ENCODE assay signal across 8 mouse cellular contexts in the genomic region with DNA sequence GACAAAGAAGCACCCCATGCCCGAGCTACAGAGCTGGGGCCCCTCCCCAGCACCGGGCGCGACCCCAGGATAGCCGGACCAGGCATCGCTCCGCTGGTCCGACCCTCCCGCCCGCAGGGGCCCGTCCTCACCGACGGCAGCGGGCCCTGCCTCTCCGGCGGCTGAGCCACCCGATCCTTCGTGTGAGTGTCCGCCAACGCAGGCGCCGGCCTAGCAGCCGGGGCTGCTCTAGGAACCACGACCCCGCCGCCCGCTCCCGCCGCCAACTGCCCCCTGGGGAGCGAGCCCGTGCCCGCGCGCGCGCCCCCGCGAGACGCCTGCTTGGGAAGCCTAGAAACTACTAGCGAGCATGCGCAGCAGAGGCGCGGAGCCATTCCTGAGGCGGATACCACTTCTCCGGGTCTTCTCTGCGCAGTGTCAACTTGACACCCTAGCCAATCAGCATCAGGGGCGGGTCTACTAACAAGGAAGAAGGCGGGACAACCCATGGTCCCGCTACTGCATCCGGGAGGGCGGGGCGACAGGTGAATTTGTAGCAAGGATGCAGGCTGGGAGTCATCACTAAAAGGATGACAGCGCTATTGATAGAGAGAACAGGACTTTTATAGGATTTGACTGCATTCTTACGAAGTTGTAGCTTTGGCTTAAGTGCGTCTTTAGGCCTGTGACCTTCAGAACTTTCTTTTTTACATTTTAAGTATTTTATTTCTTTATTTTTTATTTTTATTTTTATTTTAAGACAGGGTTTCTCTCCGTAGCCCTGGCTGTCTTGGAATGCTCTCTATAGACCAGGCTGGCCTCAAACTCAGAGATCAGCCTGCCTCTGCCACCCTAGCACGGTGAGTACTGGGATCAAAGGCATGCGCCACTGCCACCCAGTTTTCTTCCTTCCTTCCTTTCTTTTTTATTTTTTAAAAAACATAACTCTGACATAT. TPM values are rescaled to one million over a fixed set of nuclear protein-coding genes. Genes with fewer than 3 reads are reported as not detected.
A peak's percentile ranks its signal among the peaks of the same experiment; 100 is the strongest.
DNase-seq lines count a peak whose midpoint lies in the region; ATAC-seq and TF ChIP-seq lines count a peak whose summit lies in the region.

Gene Flywch1 (minus strand): TSS at position 319 of the 935 bp plus-strand sequence.

- no peak for TF ChIP-seq EP300 in MEL (IDR thresholded peaks at IDR 0.05; ENCODE audit: low read depth in 1 of 2, low read length in 2 of 2)

- no peak for TF ChIP-seq CTCF in MEL (IDR thresholded peaks at IDR 0.05 in 2 of 3, conservative IDR thresholded peaks at IDR 0.05 in 1 of 3; ENCODE audit: control insufficient read depth in 1 of 3, insufficient read depth in 1 of 3, low read depth in 2 of 3, low read length in 3 of 3, poor library complexity in 1 of 3, severe bottlenecking in 1 of 3)
- no peak for TF ChIP-seq CTCF in cerebellum, adult 2 months (IDR thresholded peaks at IDR 0.05; ENCODE audit: borderline replicate concordance, insufficient read depth, low read depth, low read length)
- peak; percentile 18; the same call in 1 of the 2 replicates for TF ChIP-seq CTCF in forebrain, postnatal 0 days (IDR thresholded peaks at IDR 0.05; ENCODE audit: low read depth)

- WGBS in cerebellum, adult 2 months: 3% methylated on average over 58 of the region's 58 CpGs
- WGBS in forebrain, postnatal 0 days: 3% methylated on average over 55 of the region's 58 CpGs
- WGBS in lung, embryonic 15.5 days: 3% methylated on average over 58 of the region's 58 CpGs

- no peak for TF ChIP-seq RAD21 in MEL (IDR thresholded peaks at IDR 0.05; ENCODE audit: low read depth, low read length)

- peak; percentile 98 for DNase-seq in MEL (ENCODE audit: low read depth, low spot score)
- DNase-seq in cerebellum, adult 2 months: peak; percentile 99 to 100
- peak; percentile 98 for DNase-seq in forebrain, postnatal 0 days
- peak; percentile 98 for DNase-seq in heart, postnatal 4 days
- DNase-seq in layer of hippocampus, adult 8-10 months (ENCODE audit: low spot score in 2 of 2): peak; percentile 99
- DNase-seq in ovary, adult 18-20 months (ENCODE audit: low spot score): peak; percentile 97
- DNase-seq in thymus, postnatal 0 days (ENCODE audit: low spot score): peak; percentile 98

- H3K9me3 ChIP-seq in MEL (replicated peaks; ENCODE audit: insufficient read depth, low read length): no peaks in the 10 kb centered on the region
- H3K9me3 ChIP-seq in forebrain, postnatal 0 days (ENCODE audit: low read length): no peaks in the 10 kb centered on the region
- H3K9me3 ChIP-seq in lung, embryonic 15.5 days: no peaks in the 10 kb centered on the region

- H3K4me2 ChIP-seq in forebrain, postnatal 0 days (ENCODE audit: low read depth): peak within 1 kb of the TSS; percentile 69
- H3K4me2 ChIP-seq in lung, embryonic 15.5 days: peak within 1 kb of the TSS; percentile 66

- peak; percentile 99 for ATAC-seq in forebrain, postnatal 0 days
- ATAC-seq in lung, embryonic 15.5 days (ENCODE audit: borderline replicate concordance, extremely low read depth, low FRiP score, low TSS enrichment): peak; percentile 98

- peak within 1 kb of the TSS; percentile 87 for H3K9ac ChIP-seq in MEL (ENCODE audit: control insufficient read depth, low read depth, low read length, poor library complexity, severe bottlenecking)
- H3K9ac ChIP-seq in forebrain, postnatal 0 days: peak within 1 kb of the TSS; percentile 91
- peak within 1 kb of the TSS; percentile 90 for H3K9ac ChIP-seq in lung, embryonic 15.5 days

- H3K4me1 ChIP-seq in MEL (ENCODE audit: control insufficient read depth in 1 of 2, insufficient read depth in 2 of 2, low read length in 2 of 2): peaks cover 0 to 2% of the 10 kb centered on the region in 2 experiments; a peak in 1 of 4 replicates
- no peaks in the 10 kb centered on the region for H3K4me1 ChIP-seq in cerebellum, adult 2 months (ENCODE audit: control insufficient read depth, insufficient read depth, low read length)
- H3K4me1 ChIP-seq in forebrain, postnatal 0 days (ENCODE audit: insufficient read depth): peaks cover 4% of the 10 kb centered on the region; the same call in 1 of the 2 replicates
- H3K4me1 ChIP-seq in lung, embryonic 15.5 days: peaks cover 8% of the 10 kb centered on the region; the same call in 1 of the 2 replicates

- H3K36me3 ChIP-seq in MEL (ENCODE audit: control insufficient read depth in 1 of 2, insufficient read depth in 2 of 2, low read length in 2 of 2): peaks cover 0 to 6% of the 10 kb centered on the region in 2 experiments; a peak in 2 of 4 replicates
- no peaks in the 10 kb centered on the region for H3K36me3 ChIP-seq in forebrain, postnatal 0 days (ENCODE audit: insufficient read depth)
- no peaks in the 10 kb centered on the region for H3K36me3 ChIP-seq in lung, embryonic 15.5 days

- peaks cover 2% of the 10 kb centered on the region; the same call in 1 of the 2 replicates for H3K79me2 ChIP-seq in MEL (ENCODE audit: control insufficient read depth, insufficient read depth, low read length, poor library complexity)

- no peaks in the 10 kb centered on the region for H3K27me3 ChIP-seq in MEL (ENCODE audit: control insufficient read depth in 1 of 2, insufficient read depth in 2 of 2, low read length in 2 of 2)
- no peaks in the 10 kb centered on the region for H3K27me3 ChIP-seq in cerebellum, adult 2 months (ENCODE audit: control insufficient read depth, insufficient read depth, low read length)
- no peaks in the 10 kb centered on the region for H3K27me3 ChIP-seq in forebrain, postnatal 0 days (ENCODE audit: insufficient read depth, low read length)
- no peaks in the 10 kb centered on the region for H3K27me3 ChIP-seq in lung, embryonic 15.5 days

- H3K27ac ChIP-seq in MEL (ENCODE audit: control insufficient read depth, low read depth, low read length): no peak within 1 kb of the TSS
- H3K27ac ChIP-seq in cerebellum, adult 2 months (ENCODE audit: insufficient read depth, low read length): peak within 1 kb of the TSS; percentile 64
- peak within 1 kb of the TSS; percentile 84 for H3K27ac ChIP-seq in forebrain, postnatal 0 days (ENCODE audit: low read depth, low read length)
- H3K27ac ChIP-seq in lung, embryonic 15.5 days: peak within 1 kb of the TSS; percentile 79

- TF ChIP-seq POLR2A in MEL (IDR thresholded peaks at IDR 0.05; ENCODE audit: control insufficient read depth in 1 of 2, insufficient read depth in 1 of 2, low read depth in 1 of 2, low read length in 2 of 2, poor library complexity in 1 of 2): peak; percentile 73 to 90
- peak; percentile 69 for TF ChIP-seq POLR2A in cerebellum, adult 2 months (IDR thresholded peaks at IDR 0.05; ENCODE audit: borderline replicate concordance, insufficient read depth, low read length)

- H3K4me3 ChIP-seq in MEL (ENCODE audit: control insufficient read depth in 1 of 2, insufficient read depth in 1 of 2, low read depth in 2 of 2, low read length in 2 of 2): peak within 1 kb of the TSS; percentile 50 to 83
- H3K4me3 ChIP-seq in cerebellum, adult 2 months (replicated peaks; ENCODE audit: insufficient read depth, low read depth, low read length): peak within 1 kb of the TSS; percentile 88
- H3K4me3 ChIP-seq in forebrain, postnatal 0 days (ENCODE audit: low read depth, low read length): peak within 1 kb of the TSS; percentile 85
- H3K4me3 ChIP-seq in lung, embryonic 15.5 days: peak within 1 kb of the TSS; percentile 78

TF ChIP-seq in MEL, 35 proteins besides CTCF, POLR2A, EP300 and RAD21:
- TF ChIP-seq MYB (IDR thresholded peaks at IDR 0.05; ENCODE audit: low read depth, low read length): no peak
- TF ChIP-seq SIN3A (IDR thresholded peaks at IDR 0.05; ENCODE audit: low read length): peak; percentile 95
- peak; percentile 75 for TF ChIP-seq NELFE (IDR thresholded peaks at IDR 0.05; ENCODE audit: low read depth, low read length)
- peak; percentile 50 for TF ChIP-seq ELF1 (IDR thresholded peaks at IDR 0.05; ENCODE audit: low read depth, low read length)
- no peak for TF ChIP-seq BHLHE40 (IDR thresholded peaks at IDR 0.05; ENCODE audit: borderline replicate concordance, low read depth, low read length)
- TF ChIP-seq ZKSCAN1 (IDR thresholded peaks at IDR 0.05; ENCODE audit: low read depth, low read length): no peak
- peak; percentile 74 for TF ChIP-seq TBP (IDR thresholded peaks at IDR 0.05; ENCODE audit: low read depth, low read length)
- TF ChIP-seq CHD2 (IDR thresholded peaks at IDR 0.05; ENCODE audit: low read length): no peak
- no peak for TF ChIP-seq JUND (IDR thresholded peaks at IDR 0.05; ENCODE audit: low read depth, low read length)
- TF ChIP-seq USF1 (IDR thresholded peaks at IDR 0.05; ENCODE audit: low read depth, low read length): no peak
- no peak for TF ChIP-seq POLR2AphosphoS2 (IDR thresholded peaks at IDR 0.05; ENCODE audit: low read length)
- TF ChIP-seq MXI1 (IDR thresholded peaks at IDR 0.05; ENCODE audit: low read depth, low read length): 0 out of 2 replicates have a peak, but pooled peaks have one; percentile 14
- no peak for TF ChIP-seq POLR2AphosphoS5 (IDR thresholded peaks at IDR 0.05; ENCODE audit: borderline replicate concordance, low read depth, low read length)
- TF ChIP-seq ZMIZ1 (IDR thresholded peaks at IDR 0.05; ENCODE audit: low read depth, low read length): no peak
- no peak for TF ChIP-seq GATA1 (IDR thresholded peaks at IDR 0.05; ENCODE audit: low read depth, low read length)
- 0 out of 2 replicates have a peak, but pooled peaks have one; percentile 15 for TF ChIP-seq MAZ (IDR thresholded peaks at IDR 0.05; ENCODE audit: low read depth, low read length)
- TF ChIP-seq HCFC1 (IDR thresholded peaks at IDR 0.05; ENCODE audit: low read depth, low read length): peak; percentile 84
- no peak; the same call in 1 of the 2 replicates for TF ChIP-seq RCOR1 (IDR thresholded peaks at IDR 0.05; ENCODE audit: low read depth, low read length)
- peak; percentile 92 for TF ChIP-seq NRF1 (IDR thresholded peaks at IDR 0.05; ENCODE audit: insufficient read depth, low read depth, low read length, poor library complexity, severe bottlenecking)
- TF ChIP-seq MAX (IDR thresholded peaks at IDR 0.05; ENCODE audit: low read length): no peak
- peak; percentile 22; the same call in 1 of the 2 replicates for TF ChIP-seq TCF12 (IDR thresholded peaks at IDR 0.05; ENCODE audit: low read depth, low read length)

RNA-seq across cellular contexts. Expression of gene Flywch1, which starts in this region (rescaled TPM):
- total RNA-seq in MEL (2012; rRNA removed): 14.8 and 15.3 TPM in 2 replicates
- 10 to 100 TPM in 1 of 2 experiments, not detected in 1; 29.7 TPM for polyA plus RNA-seq in MEL (2012; ENCODE audit: insufficient read depth in 1 of 2, insufficient read length in 2 of 2, low read depth in 1 of 2, low replicate concordance in 2 of 2, missing spikeins in 1 of 2)
- polyA plus RNA-seq in cerebellum, adult 2 months (2012; rRNA removed): 341 and 366 TPM in 2 replicates
- 167 and 189 TPM in 2 replicates for total RNA-seq in forebrain, postnatal 0 days (2014; rRNA removed)
- polyA plus RNA-seq in forebrain, postnatal 0 days (2015; fragmentation: Nextera tagmentation; extraction: Ambion mirVana): 117 and 135 TPM in 2 replicates
- total RNA-seq in heart, postnatal 4 days (2021): 10 to 100 TPM; 32.8 to 33.4 TPM
- 100 to 1,000 TPM; 324 to 395 (median 358) TPM for total RNA-seq in layer of hippocampus, adult 8-10 months (2022)
- polyA plus RNA-seq in lung, embryonic 15.5 days (2015; fragmentation: Nextera tagmentation; extraction: Ambion mirVana): 70.5 TPM in 2 replicates
- 37.7 and 41.0 TPM in 2 replicates for polyA plus RNA-seq in thymus, postnatal 0 days (2015; fragmentation: Nextera tagmentation; extraction: Ambion mirVana)
